Mouse (Mus musculus) MEL (cell line): ENCODE results near the gene Arl3. TPM values are rescaled to one million over a fixed set of nuclear protein-coding genes. Genes with fewer than 3 reads are reported as not detected.
"Not testable (repeated sequence)": the region's sequence is repeated elsewhere in the genome, so short reads cannot be mapped to it uniquely, and the experiment has no call there.

Source experiments
- DNase-seq: peaks from one replicate; pipeline ENCODE4 v3.0.0; 2011; ENCODE audit warnings: low read depth, low spot score
- H3K27ac ChIP-seq: 2 replicates; pipeline ENCODE4 v1.5.1; 2012; ENCODE audit warnings: low read depth, mild to moderate bottlenecking, control low read depth, low read length, moderate library complexity; ENCODE audit not compliant: control insufficient read depth
- H3K27me3 ChIP-seq, 2 experiments: fragments of 150-350 bp in 1 of 2; sonication (generic) in 1 of 2; 2 replicates each; pipeline ENCODE4 v1.6.1; 2012; ENCODE audit warnings: low read length in 2 of 2, mild to moderate bottlenecking in 2 of 2, improper control_type of control experiment in 1 of 2, moderate library complexity in 1 of 2; ENCODE audit not compliant: insufficient read depth in 2 of 2, control insufficient read depth in 1 of 2
- H3K36me3 ChIP-seq, 2 experiments: 2 replicates each; pipeline ENCODE4 v1.6.1; 2012 to 2014; ENCODE audit warnings: low read length in 2 of 2, improper control_type of control experiment in 1 of 2, inconsistent platforms in 1 of 2, mild to moderate bottlenecking in 1 of 2; ENCODE audit not compliant: insufficient read depth in 2 of 2, control insufficient read depth in 1 of 2
- H3K4me1 ChIP-seq, 2 experiments: fragments of 150-350 bp in 1 of 2; sonication (generic) in 1 of 2; 2 replicates each; pipeline ENCODE4 v1.6.1; 2012; ENCODE audit warnings: low read length in 2 of 2, improper control_type of control experiment in 1 of 2, mild to moderate bottlenecking in 1 of 2; ENCODE audit not compliant: insufficient read depth in 2 of 2, control insufficient read depth in 1 of 2
- H3K4me3 ChIP-seq, 2 experiments: fragments of 150-350 bp in 1 of 2; sonication (generic) in 1 of 2; 2 replicates each; pipeline ENCODE4 v1.5.1; 2012; ENCODE audit warnings: low read depth in 2 of 2, low read length in 2 of 2, mild to moderate bottlenecking in 2 of 2, moderate library complexity in 2 of 2, control low read depth in 1 of 2, improper control_type of control experiment in 1 of 2; ENCODE audit not compliant: control insufficient read depth in 1 of 2, insufficient read depth in 1 of 2
- H3K79me2 ChIP-seq: 2 replicates; pipeline ENCODE4 v1.6.1; 2012; ENCODE audit warnings: mild to moderate bottlenecking, low read length, moderate library complexity; ENCODE audit not compliant: control insufficient read depth, poor library complexity, insufficient read depth
- H3K9ac ChIP-seq: 2 replicates; pipeline ENCODE4 v1.6.1; 2012; ENCODE audit warnings: low read depth, mild to moderate bottlenecking, control low read depth, low read length, moderate library complexity; ENCODE audit not compliant: control insufficient read depth, poor library complexity, severe bottlenecking
- H3K9me3 ChIP-seq: fragments of 150-350 bp; sonication (generic); replicated peaks from 2 replicates; pipeline ENCODE4 v1.6.1; 2012; ENCODE audit warnings: mild to moderate bottlenecking, low read length, improper control_type of control experiment, moderate library complexity; ENCODE audit not compliant: insufficient read depth
- BHLHE40 ChIP-seq: IDR thresholded peaks from 2 replicates; pipeline ENCODE4 v1.6.1; 2012; ENCODE audit warnings: low read depth, mild to moderate bottlenecking, inconsistent platforms, low read length, improper control_type of control experiment, borderline replicate concordance
- CTCF ChIP-seq, 3 experiments: IDR thresholded peaks in 2 of 3; conservative IDR thresholded peaks in 1 of 3; 2 replicates each; pipeline ENCODE4 v1.5.1; 2011 to 2012; ENCODE audit warnings: low read length in 3 of 3, low read depth in 2 of 3, mild to moderate bottlenecking in 2 of 3, improper control_type of control experiment in 1 of 3, inconsistent platforms in 1 of 3, mixed read lengths in 1 of 3, moderate library complexity in 1 of 3; ENCODE audit not compliant: control insufficient read depth in 1 of 3, insufficient read depth in 1 of 3, poor library complexity in 1 of 3, severe bottlenecking in 1 of 3
- EP300 ChIP-seq, 2 experiments: IDR thresholded peaks; 2 replicates each; pipeline ENCODE4 v1.6.1; 2011; ENCODE audit warnings: improper control_type of control experiment in 2 of 2, low read length in 2 of 2, low read depth in 1 of 2, mild to moderate bottlenecking in 1 of 2
- KAT2A ChIP-seq: conservative IDR thresholded peaks from 2 replicates; pipeline ENCODE4 v1.6.1; 2012; ENCODE audit warnings: low read depth, low read length, improper control_type of control experiment, inconsistent platforms
- MAFK ChIP-seq: IDR thresholded peaks from 2 replicates; pipeline ENCODE4 v1.6.1; 2011; ENCODE audit warnings: low read depth, mild to moderate bottlenecking, low read length, improper control_type of control experiment, borderline replicate concordance
- MEF2A ChIP-seq: IDR thresholded peaks from 2 replicates; pipeline ENCODE4 v1.6.1; 2014; ENCODE audit warnings: low read depth, mild to moderate bottlenecking, inconsistent platforms, low read length, improper control_type of control experiment; ENCODE audit not compliant: poor library complexity, insufficient replicate concordance, severe bottlenecking; ENCODE audit errors: extremely low read depth
- MYC ChIP-seq: IDR thresholded peaks from 2 replicates; pipeline ENCODE4 v1.6.1; 2011; ENCODE audit warnings: low read depth, mild to moderate bottlenecking, low read length, improper control_type of control experiment, moderate library complexity
- NELFE ChIP-seq: IDR thresholded peaks from 2 replicates; pipeline ENCODE4 v1.6.1; 2011; ENCODE audit warnings: low read depth, low read length, improper control_type of control experiment
- POLR2AphosphoS2 ChIP-seq: IDR thresholded peaks from 2 replicates; pipeline ENCODE4 v1.6.1; 2011; ENCODE audit warnings: low read length, improper control_type of control experiment
- RAD21 ChIP-seq: IDR thresholded peaks from 2 replicates; pipeline ENCODE4 v1.6.1; 2011; ENCODE audit warnings: mild to moderate bottlenecking, low read depth, low read length, improper control_type of control experiment
- RCOR1 ChIP-seq: IDR thresholded peaks from 2 replicates; pipeline ENCODE4 v1.6.1; 2012; ENCODE audit warnings: low read depth, mild to moderate bottlenecking, inconsistent platforms, low read length, improper control_type of control experiment
- SIN3A ChIP-seq: IDR thresholded peaks from 2 replicates; pipeline ENCODE4 v1.6.1; 2012; ENCODE audit warnings: low read length, improper control_type of control experiment, inconsistent platforms
- SMC3 ChIP-seq: IDR thresholded peaks from 2 replicates; pipeline ENCODE4 v1.6.1; 2011; ENCODE audit warnings: low read depth, low read length, improper control_type of control experiment
- TAL1 ChIP-seq: IDR thresholded peaks from 2 replicates; pipeline ENCODE4 v1.6.1; 2012; ENCODE audit warnings: mild to moderate bottlenecking, inconsistent platforms, low read length, moderate library complexity, mixed read lengths
- TBP ChIP-seq: IDR thresholded peaks from 2 replicates; pipeline ENCODE4 v1.8.0; 2011; ENCODE audit warnings: low read depth, low read length, improper control_type of control experiment
- UBTF ChIP-seq: IDR thresholded peaks from 2 replicates; pipeline ENCODE4 v1.6.1; 2012; ENCODE audit warnings: low read depth, mild to moderate bottlenecking, inconsistent platforms, low read length, improper control_type of control experiment, moderate library complexity, borderline replicate concordance; ENCODE audit not compliant: insufficient read depth
- USF1 ChIP-seq: IDR thresholded peaks from 2 replicates; pipeline ENCODE4 v1.6.1; 2014; ENCODE audit warnings: low read depth, mild to moderate bottlenecking, inconsistent platforms, low read length, improper control_type of control experiment, moderate library complexity
- ZNF384 ChIP-seq: IDR thresholded peaks from 2 replicates; pipeline ENCODE4 v1.6.1; 2012; ENCODE audit warnings: low read depth, mild to moderate bottlenecking, inconsistent platforms, low read length, improper control_type of control experiment
- polyA plus RNA-seq, 2 experiments: library from polyadenylated mRNA; stranded (reverse) in 1 of 2; unstranded in 1 of 2; fragments of >175 nt in 1 of 2; fragments of >200 nt in 1 of 2; gene quantifications; 2 replicates each; pipeline versions ENCODE4 v1.2.1 to v1.2.4; 2012; ENCODE audit warnings: low replicate concordance in 2 of 2, low read depth in 1 of 2; ENCODE audit not compliant: insufficient read length in 2 of 2, insufficient read depth in 1 of 2, missing spikeins in 1 of 2
- total RNA-seq: library from RNA; depleted of rRNA; stranded (reverse); fragments of 300-350 nt; gene quantifications from 2 replicates; pipeline ENCODE4 v1.2.3, GENCODE M21; 2012

Arl3 gene
- total and polyA plus RNA-seq, 3 experiments, result 62.4 to 123 TPM; not detected in 1

DNA sequence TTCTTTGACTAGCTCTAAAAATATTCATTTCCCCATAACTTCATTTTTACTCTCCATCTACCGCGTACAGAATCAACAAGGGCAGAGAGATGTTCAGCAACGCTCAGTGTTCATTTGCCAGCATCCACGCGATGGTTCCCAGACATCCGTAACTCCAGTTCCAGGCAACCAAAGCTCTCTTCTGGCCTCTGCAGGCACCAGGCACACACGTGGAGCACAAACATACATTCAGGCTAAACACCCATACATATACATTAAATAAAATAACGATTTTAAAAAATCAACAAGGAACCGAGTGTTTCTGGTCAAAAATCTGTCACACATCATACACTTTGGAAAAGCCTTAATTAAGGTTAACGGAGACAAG, 1.1 kb downstream of the Arl3 start:
- no peak overlapping the region for H3K27ac ChIP-seq
- H3K9ac ChIP-seq, result peak overlapping the region; percentile 68
- H3K79me2 ChIP-seq, result peaks cover 5% of the 10 kb centered on the region
- H3K27me3 ChIP-seq, result no peaks in the 10 kb centered on the region
- peaks cover 8 to 15% of the 10 kb centered on the region in 2 experiments for H3K4me1 ChIP-seq
- peak overlapping the region; percentile 73 to 81 for H3K4me3 ChIP-seq
- H3K36me3 ChIP-seq, result peaks cover 0 to 19% of the 10 kb centered on the region in 2 experiments; a peak in 2 of 4 replicates
- TF ChIP-seq MAFK (no peak), ZNF384 (no peak), RCOR1 (no peak), EP300 (IDR thresholded peaks at IDR 0.05; ENCODE audit: low read depth in 1 of 2, low read length in 2 of 2) (no peak), RAD21 (no peak), POLR2AphosphoS2 (no peak), BHLHE40 (no peak), UBTF (no peak), USF1 (no peak), NELFE (no peak)
- H3K9me3 ChIP-seq, result no peaks in the 10 kb centered on the region
- DNase-seq, result peak; percentile 48

DNA sequence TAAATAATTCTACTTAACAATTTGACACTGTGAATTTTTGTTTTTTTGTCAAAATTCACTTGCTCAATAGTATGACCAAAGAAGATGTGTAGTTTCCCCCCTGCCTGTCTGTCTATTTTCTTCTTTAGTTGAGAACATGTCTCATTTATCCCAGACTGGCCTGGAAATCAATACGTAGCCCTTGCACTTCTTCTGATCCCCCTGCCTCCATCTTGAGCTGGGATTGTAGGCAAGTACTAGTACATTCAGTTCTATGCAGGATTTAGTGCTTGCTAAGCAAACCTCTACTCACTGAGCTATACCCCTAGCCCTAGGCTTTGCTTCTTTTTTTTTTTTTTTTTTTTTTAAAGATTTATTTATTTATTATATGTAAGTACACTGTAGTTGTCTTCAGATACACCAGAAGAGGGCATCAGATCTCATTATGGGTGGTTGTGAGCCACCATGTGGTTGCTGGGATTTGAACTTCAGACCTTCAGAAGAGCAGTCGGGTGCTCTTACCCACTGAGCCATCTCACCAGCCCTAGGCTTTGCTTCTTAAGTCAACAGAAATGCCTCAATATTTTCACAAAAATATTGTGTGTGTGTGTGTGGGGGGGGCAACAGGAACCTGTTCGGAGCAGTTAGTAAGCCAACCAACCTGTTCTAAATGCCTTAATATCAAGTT, 1.7 kb downstream of the Arl3 start:
- not testable (repeated sequence) for H3K27ac ChIP-seq, H3K79me2 ChIP-seq, H3K27me3 ChIP-seq, H3K9me3 ChIP-seq
- H3K36me3 ChIP-seq, result peaks cover 0 to 19% of the 10 kb centered on the region in 2 experiments; a peak in 2 of 4 replicates
- TF ChIP-seq TBP (peak; percentile 85), CTCF (IDR thresholded peaks at IDR 0.05 in 2 of 3, conservative IDR thresholded peaks at IDR 0.05 in 1 of 3; ENCODE audit: control insufficient read depth in 1 of 3, insufficient read depth in 1 of 3, low read depth in 2 of 3, low read length in 3 of 3, poor library complexity in 1 of 3, severe bottlenecking in 1 of 3) (peak in 1 of 3 experiments; percentile 16; a peak in 1 of 6 replicates), SIN3A (peak; percentile 18; the same call in 1 of the 2 replicates), MYC (peak; percentile 67), ZNF384 (peak; percentile 56)
- peak; percentile 59 for DNase-seq
- peaks cover 8 to 15% of the 10 kb centered on the region in 2 experiments for H3K4me1 ChIP-seq
- H3K9ac ChIP-seq, result peak overlapping the region; percentile 68
- H3K4me3 ChIP-seq, result peak overlapping the region; percentile 73 to 81

DNA sequence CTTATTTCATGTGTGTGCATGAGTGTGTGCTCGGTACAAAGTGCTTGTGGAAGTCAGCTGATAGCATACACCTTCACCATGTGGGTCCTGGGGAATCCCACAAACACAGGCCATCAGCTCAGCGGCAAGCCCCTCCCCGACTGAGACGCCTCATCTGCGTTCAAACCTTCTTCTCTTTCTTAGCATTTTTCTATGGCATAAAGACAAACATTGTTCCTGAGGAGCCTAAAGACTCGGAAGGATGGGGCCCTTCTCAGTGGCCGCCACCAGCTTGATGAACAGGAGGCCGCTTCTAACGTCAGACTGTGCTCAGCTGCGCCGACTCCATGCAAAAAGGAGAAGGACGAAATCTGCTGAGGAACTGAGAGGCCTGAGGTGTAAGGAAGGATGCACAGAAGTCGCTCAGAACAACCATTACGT, 8.9 kb downstream of the Arl3 start:
- Histone ChIP-seq H3K36me3 (no peaks in the 10 kb centered on the region), H3K27ac (no peak overlapping the region), H3K79me2 (no peaks in the 10 kb centered on the region; the same call in 1 of the 2 replicates)
- DNase-seq, result no peak
- no peak for TF ChIP-seq TAL1
- TF ChIP-seq MEF2A, result no peak
- no peak for TF ChIP-seq KAT2A
- no peak for TF ChIP-seq SMC3
- no peak for TF ChIP-seq NELFE
- TF ChIP-seq, all 39 proteins: peak for 0
- Histone ChIP-seq H3K9me3 (no peaks in the 10 kb centered on the region), H3K9ac (no peak overlapping the region), H3K4me1 (peaks cover 0 to 3% of the 10 kb centered on the region in 2 experiments; a peak in 1 of 4 replicates), H3K4me3 (no peak overlapping the region), H3K27me3 (no peaks in the 10 kb centered on the region)
